Comparison of ENCODE assay signal across 8 mouse cellular contexts in genomic region chr14:47472743-47473546, GRCm38 (mm10). TPM values are rescaled to one million over a fixed set of nuclear protein-coding genes. Genes with fewer than 3 reads are reported as not detected.
DNase-seq lines count a peak whose midpoint lies in the region; ATAC-seq and TF ChIP-seq lines count a peak whose summit lies in the region.

No protein-coding gene starts in this region.

- no peaks in the 10 kb centered on the region for H3K36me3 ChIP-seq in neural tube, embryonic 11.5 days (ENCODE audit: control insufficient read depth, insufficient read depth, low read length)
- H3K36me3 ChIP-seq in limb, embryonic 12.5 days = 0 out of 2 replicates have a peak, but pooled peaks cover 9% of the 10 kb centered on the region
- H3K36me3 ChIP-seq in midbrain, embryonic 13.5 days = no peaks in the 10 kb centered on the region; the same call in 1 of the 2 replicates
- no peaks in the 10 kb centered on the region for H3K36me3 ChIP-seq in spleen, adult 2 months (ENCODE audit: control insufficient read depth, insufficient read depth, low read length)

- DNase-seq in neural tube, embryonic 11.5 days (ENCODE audit: low spot score) = peak; percentile 74
- no peak for DNase-seq in neural tube, embryonic 10.5 days (ENCODE audit: extremely low spot score, low spot score)
- peak; percentile 46 to 60 for DNase-seq in cerebellum, postnatal 4 days (ENCODE audit: low spot score in 2 of 2)
- DNase-seq in gastrocnemius, postnatal 10 days = peak; percentile 65
- DNase-seq in induced T-regulatory cell, adult 2 months (ENCODE audit: low read depth) = peak; percentile 87
- peak; percentile 46 to 49 for DNase-seq in spleen, adult 2 months (ENCODE audit: low read depth in 1 of 2, low spot score in 2 of 2)

- no peaks in the 10 kb centered on the region for H3K9me3 ChIP-seq in neural tube, embryonic 11.5 days (ENCODE audit: control insufficient read depth, low read length)
- no peaks in the 10 kb centered on the region for H3K9me3 ChIP-seq in limb, embryonic 12.5 days
- H3K9me3 ChIP-seq in midbrain, embryonic 13.5 days = no peaks in the 10 kb centered on the region

- no peaks in the 10 kb centered on the region for H3K4me1 ChIP-seq in neural tube, embryonic 11.5 days (ENCODE audit: control insufficient read depth, insufficient read depth, low read length)
- peaks cover 6% of the 10 kb centered on the region; the same call in 1 of the 2 replicates for H3K4me1 ChIP-seq in limb, embryonic 12.5 days (replicated peaks)
- peaks cover 18% of the 10 kb centered on the region for H3K4me1 ChIP-seq in midbrain, embryonic 13.5 days (replicated peaks)
- peaks cover 2% of the 10 kb centered on the region for H3K4me1 ChIP-seq in spleen, adult 2 months (ENCODE audit: control insufficient read depth, insufficient read depth, insufficient read length)

- TF ChIP-seq CTCF in spleen, adult 2 months (IDR thresholded peaks at IDR 0.05; ENCODE audit: extremely low read depth, insufficient read depth, insufficient read length, insufficient replicate concordance) = no peak

- peak overlapping the region; percentile 70 for H3K4me3 ChIP-seq in neural tube, embryonic 11.5 days (ENCODE audit: low read depth, low read length)
- H3K4me3 ChIP-seq in limb, embryonic 12.5 days (replicated peaks) = peak overlapping the region; percentile 98
- H3K4me3 ChIP-seq in midbrain, embryonic 13.5 days (replicated peaks) = peak overlapping the region; percentile 91
- H3K4me3 ChIP-seq in spleen, adult 2 months (ENCODE audit: extremely low read depth, insufficient read depth, insufficient read length) = peak overlapping the region; percentile 93

- no peaks in the 10 kb centered on the region for H3K27me3 ChIP-seq in neural tube, embryonic 11.5 days (ENCODE audit: control insufficient read depth, insufficient read depth, low read length)
- no peaks in the 10 kb centered on the region for H3K27me3 ChIP-seq in limb, embryonic 12.5 days
- no peaks in the 10 kb centered on the region for H3K27me3 ChIP-seq in midbrain, embryonic 13.5 days
- no peaks in the 10 kb centered on the region for H3K27me3 ChIP-seq in spleen, adult 2 months (ENCODE audit: control insufficient read depth, insufficient read depth, low read length)

- H3K4me2 ChIP-seq in neural tube, embryonic 11.5 days (ENCODE audit: low read depth) = peak overlapping the region; percentile 77
- peak overlapping the region; percentile 67 for H3K4me2 ChIP-seq in limb, embryonic 12.5 days
- H3K4me2 ChIP-seq in midbrain, embryonic 13.5 days (replicated peaks) = peak overlapping the region; percentile 72

- TF ChIP-seq POLR2A in spleen, adult 2 months (IDR thresholded peaks at IDR 0.05; ENCODE audit: low read depth, low read length) = no peak

- H3K9ac ChIP-seq in neural tube, embryonic 11.5 days (ENCODE audit: low read length) = peak overlapping the region; percentile 80
- peak overlapping the region; percentile 95 for H3K9ac ChIP-seq in limb, embryonic 12.5 days (replicated peaks)
- peak overlapping the region; percentile 96 for H3K9ac ChIP-seq in midbrain, embryonic 13.5 days (replicated peaks)

- 3% methylated on average over 56 of the region's 69 CpGs for WGBS in neural tube, embryonic 11.5 days
- WGBS in limb, embryonic 12.5 days = 2% methylated on average over 60 of the region's 69 CpGs
- 2% methylated on average over 68 of the region's 69 CpGs for WGBS in midbrain, embryonic 13.5 days
- under 1% methylated on average over 68 of the region's 69 CpGs for WGBS in spleen, adult 2 months

- H3K27ac ChIP-seq in neural tube, embryonic 11.5 days (ENCODE audit: low read depth, low read length) = peak overlapping the region; percentile 77
- peak overlapping the region; percentile 90 for H3K27ac ChIP-seq in limb, embryonic 12.5 days
- peak overlapping the region; percentile 88 for H3K27ac ChIP-seq in midbrain, embryonic 13.5 days
- peak overlapping the region; percentile 81 for H3K27ac ChIP-seq in spleen, adult 2 months (ENCODE audit: insufficient read depth, low read length)

- peak; percentile 78 for ATAC-seq in neural tube, embryonic 11.5 days (ENCODE audit: insufficient read depth, low FRiP score, low TSS enrichment)
- ATAC-seq in limb, embryonic 12.5 days (ENCODE audit: insufficient number of reproducible peaks, insufficient read depth, low FRiP score, low TSS enrichment, low read depth) = peak; percentile 27; the same call in 1 of the 2 replicates
- peak; percentile 75 for ATAC-seq in midbrain, embryonic 13.5 days

RNA-seq across cellular contexts. Expression of gene Fbxo34, which starts 22.7 kb away (rescaled TPM):
- 22.9 and 25.8 TPM in 2 replicates for polyA plus RNA-seq in neural tube, embryonic 11.5 days (2014; fragmentation: Nextera tagmentation; extraction: Ambion mirVana)
- total RNA-seq in gastrocnemius, postnatal 10 days (2021) = 10 to 100 TPM; 12.9 to 14.4 TPM
- 27.2 and 28.1 TPM in 2 replicates for polyA plus RNA-seq in limb, embryonic 12.5 days (2016; fragmentation: Nextera tagmentation; extraction: Ambion mirVana)
- polyA plus RNA-seq in midbrain, embryonic 13.5 days (2015; fragmentation: Nextera tagmentation; extraction: Ambion mirVana) = 24.9 and 26.6 TPM in 2 replicates
- 9.2 and 11.3 TPM in 2 replicates for polyA plus RNA-seq in spleen, adult 2 months (2012; rRNA removed)

RNA-seq across cellular contexts. Expression of gene Dlgap5, which starts 54.7 kb away (rescaled TPM):
- polyA plus RNA-seq in neural tube, embryonic 11.5 days (2014; fragmentation: Nextera tagmentation; extraction: Ambion mirVana) = 55.3 and 56.2 TPM in 2 replicates
- total RNA-seq in gastrocnemius, postnatal 10 days (2021) = 10 to 100 TPM in 1 of 2 experiments, 1 to 10 TPM in 1; 5.0 to 10.0 TPM
- 69.0 and 71.0 TPM in 2 replicates for polyA plus RNA-seq in limb, embryonic 12.5 days (2016; fragmentation: Nextera tagmentation; extraction: Ambion mirVana)
- 20.1 and 21.1 TPM in 2 replicates for polyA plus RNA-seq in midbrain, embryonic 13.5 days (2015; fragmentation: Nextera tagmentation; extraction: Ambion mirVana)
- 2.4 and 3.2 TPM in 2 replicates for polyA plus RNA-seq in spleen, adult 2 months (2012; rRNA removed)

Comparison
In these comparisons a context has a peak if more than half of its experiments do, and no peak if none do; other contexts are left out.
1. ATAC-seq: peak in every context shown above with its lines; median percentile 78 in neural tube, embryonic 11.5 days; 75 in midbrain, embryonic 13.5 days; 27 in limb, embryonic 12.5 days.